Mouse (Mus musculus) hindbrain, postnatal 0 days (tissue): Measurements from ENCODE around the gene Prdx6. TPM values are rescaled to one million over a fixed set of nuclear protein-coding genes. Genes with fewer than 3 reads are reported as not detected.

Experiments
- ATAC-seq: fragments of 200-750 bp; cut with Nextera tagmentation; 2 replicates; pipeline ENCODE4 v1.8.0; 2017; ENCODE audit warnings: mild to moderate bottlenecking, moderate TSS enrichment, moderate library complexity
- DNase-seq: peaks from one replicate; pipeline ENCODE4 v3.0.0-alpha.2; 2015; ENCODE audit warnings: low spot score
- H3K27ac ChIP-seq: fragments of 300-500 bp; sonication (generic); 2 replicates; pipeline ENCODE4 v1.5.1; 2014; ENCODE audit warnings: mild to moderate bottlenecking
- H3K27me3 ChIP-seq: fragments of 300-500 bp; sonication (generic); 2 replicates; pipeline ENCODE4 v1.6.1; 2014; ENCODE audit warnings: low read length, mixed read lengths; ENCODE audit not compliant: insufficient read depth
- H3K36me3 ChIP-seq: fragments of 300-500 bp; sonication (generic); 2 replicates; pipeline ENCODE4 v1.6.1; 2014; ENCODE audit warnings: low read length, mixed read lengths; ENCODE audit not compliant: insufficient read depth
- H3K4me1 ChIP-seq: fragments of 300-500 bp; sonication (generic); 2 replicates; pipeline ENCODE4 v1.6.1; 2014; ENCODE audit warnings: antibody characterized with exemption, low read length, mixed read lengths; ENCODE audit not compliant: insufficient read depth
- H3K4me2 ChIP-seq: fragments of 300-500 bp; sonication (generic); 2 replicates; pipeline ENCODE4 v1.6.1; 2014; ENCODE audit warnings: low read depth, mild to moderate bottlenecking, low read length, moderate library complexity, mixed read lengths
- H3K4me3 ChIP-seq: fragments of 300-500 bp; sonication (generic); 2 replicates; pipeline ENCODE4 v1.5.1; 2014; ENCODE audit warnings: low read length
- H3K9ac ChIP-seq: fragments of 300-500 bp; sonication (generic); replicated peaks from 2 replicates; pipeline ENCODE4 v1.6.1; 2014; ENCODE audit warnings: mild to moderate bottlenecking, low read length, moderate library complexity, mixed read lengths
- H3K9me3 ChIP-seq: fragments of 300-500 bp; sonication (generic); 2 replicates; pipeline ENCODE4 v1.6.1; 2016; ENCODE audit warnings: low read length, mixed read lengths
- CTCF ChIP-seq: IDR thresholded peaks from 2 replicates; pipeline ENCODE4 v1.5.1; 2016; ENCODE audit warnings: antibody characterized with exemption, control low read depth, low read depth
- WGBS: fragments of 180-500 bp; shearing (Covaris S2); extraction: QIAGEN DNeasy Blood & Tissue Kit; methylation state at CpG from one replicate; pipeline ENCODE4 v1.1.7; 2014; 5-methylcytosine and 5-hydroxymethylcytosine counted together
- polyA plus RNA-seq: library from polyadenylated mRNA; unstranded; fragments of >200 nt; fragmentation: Nextera tagmentation; extraction: Ambion mirVana; gene quantifications from 2 replicates; pipeline ENCODE4 v1.2.1, GENCODE M21; 2015
- total RNA-seq: library from RNA; depleted of rRNA; stranded (reverse); fragments of >200 nt; gene quantifications from 2 replicates; pipeline ENCODE4 v1.2.3, GENCODE M21; 2014

Gene Prdx6
- total and polyA plus RNA-seq, 2 experiments from 2014 or later, result 129 to 223 TPM

DNA sequence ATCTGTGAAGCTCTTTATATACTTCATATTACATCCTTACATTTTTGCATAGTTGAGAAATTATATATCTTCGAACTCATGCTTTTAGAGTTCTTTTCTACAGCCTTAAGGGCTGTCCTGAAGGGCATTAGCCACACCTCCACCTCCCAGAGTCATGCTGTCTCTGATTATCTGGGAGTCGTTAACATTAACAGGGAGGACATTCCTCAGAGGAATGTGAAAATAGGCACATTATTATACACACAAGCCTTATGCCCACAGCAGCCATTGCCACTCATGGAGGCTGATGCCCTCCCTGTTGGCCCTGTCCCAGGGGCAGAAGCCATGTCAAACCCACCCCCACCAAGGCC is 20.4 kb upstream of the Prdx6 start:
- Histone ChIP-seq H3K27ac (no peak overlapping the region), H3K9ac (no peak overlapping the region), H3K9me3 (no peaks in the 10 kb centered on the region), H3K4me3 (no peak overlapping the region), H3K27me3 (no peaks in the 10 kb centered on the region), H3K4me1 (no peaks in the 10 kb centered on the region), H3K4me2 (no peak overlapping the region), H3K36me3 (no peaks in the 10 kb centered on the region)
- WGBS, result 64% methylated on average over 2 of the region's 2 CpGs
- no peak for TF ChIP-seq CTCF
- DNase-seq (no peak), ATAC-seq (no peak)

DNA sequence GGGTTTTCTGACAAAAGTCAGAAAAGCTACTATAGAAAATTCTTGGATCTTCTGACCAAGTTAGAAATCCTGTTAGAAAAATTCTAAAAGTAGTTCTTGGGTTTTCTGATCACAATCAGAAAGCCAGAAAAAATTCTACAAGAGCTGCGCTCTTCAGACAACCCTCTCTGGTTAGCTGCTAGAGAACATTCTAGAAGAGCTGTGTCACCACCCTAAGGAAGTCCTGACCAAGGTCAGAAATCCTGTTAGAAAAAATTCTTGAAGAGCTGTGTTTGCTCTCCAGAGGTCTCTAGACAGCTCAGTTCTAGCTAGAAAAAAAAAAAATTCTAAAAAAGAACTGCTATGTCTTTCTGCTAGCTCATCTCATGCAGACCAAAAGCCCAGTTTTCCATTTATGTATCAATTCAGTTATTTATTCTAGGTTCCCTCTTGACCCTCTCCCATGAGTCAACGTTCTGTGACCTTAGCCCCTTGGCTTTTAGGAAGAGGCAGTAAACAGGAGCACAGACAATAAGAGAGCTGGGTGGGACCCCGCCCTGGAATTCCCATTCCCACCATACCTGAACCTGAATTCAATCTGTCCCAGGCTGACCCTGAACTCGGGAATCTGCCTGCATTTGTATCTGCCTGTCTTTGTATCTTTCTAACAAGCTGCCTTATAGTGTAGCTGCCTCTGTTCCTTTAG is 19.9 kb upstream of the Prdx6 start:
- H3K27me3 ChIP-seq, result no peaks in the 10 kb centered on the region
- no peaks in the 10 kb centered on the region for H3K36me3 ChIP-seq
- no peaks in the 10 kb centered on the region for H3K9me3 ChIP-seq
- H3K4me3 ChIP-seq, result no peak overlapping the region
- no peaks in the 10 kb centered on the region for H3K4me1 ChIP-seq
- ATAC-seq, result no peak
- no peak overlapping the region for H3K9ac ChIP-seq
- no peak overlapping the region for H3K4me2 ChIP-seq
- H3K27ac ChIP-seq, result no peak overlapping the region
- no peak for TF ChIP-seq CTCF
- DNase-seq, result no peak
- WGBS, result 88% methylated on average over 4 of the region's 4 CpGs

DNA sequence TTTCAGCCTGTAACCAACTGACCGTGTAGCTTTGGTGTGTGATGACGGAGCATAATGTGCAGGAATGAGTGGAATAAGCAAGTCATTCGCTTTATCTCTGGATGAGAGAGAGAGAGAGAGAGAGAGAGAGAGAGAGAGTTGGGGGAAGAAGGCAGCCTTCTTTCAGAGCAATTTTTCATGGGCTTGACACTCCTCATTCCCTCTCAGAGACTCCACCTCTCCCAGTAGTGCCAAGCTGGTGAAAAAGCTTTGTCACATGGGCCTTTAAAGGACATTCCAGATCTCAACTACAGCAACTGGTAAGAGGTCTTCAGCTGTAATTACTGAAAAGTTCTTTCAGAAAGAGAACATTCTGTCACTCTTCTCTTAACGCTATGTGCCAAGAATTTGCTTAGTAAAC is 18.3 kb upstream of the Prdx6 start:
- H3K27me3 ChIP-seq, result no peaks in the 10 kb centered on the region
- H3K4me3 ChIP-seq, result no peak overlapping the region
- peak; percentile 52 for DNase-seq
- TF ChIP-seq CTCF, result no peak
- no peaks in the 10 kb centered on the region for H3K36me3 ChIP-seq
- no peak overlapping the region for H3K4me2 ChIP-seq
- no peaks in the 10 kb centered on the region for H3K4me1 ChIP-seq
- H3K9me3 ChIP-seq, result no peaks in the 10 kb centered on the region
- H3K27ac ChIP-seq, result 0 out of 2 replicates have a peak overlapping the region, but pooled peaks have one; percentile 17
- peak; percentile 89 for ATAC-seq
- no peak overlapping the region for H3K9ac ChIP-seq
- WGBS, result 58% methylated on average over 4 of the region's 4 CpGs

DNA sequence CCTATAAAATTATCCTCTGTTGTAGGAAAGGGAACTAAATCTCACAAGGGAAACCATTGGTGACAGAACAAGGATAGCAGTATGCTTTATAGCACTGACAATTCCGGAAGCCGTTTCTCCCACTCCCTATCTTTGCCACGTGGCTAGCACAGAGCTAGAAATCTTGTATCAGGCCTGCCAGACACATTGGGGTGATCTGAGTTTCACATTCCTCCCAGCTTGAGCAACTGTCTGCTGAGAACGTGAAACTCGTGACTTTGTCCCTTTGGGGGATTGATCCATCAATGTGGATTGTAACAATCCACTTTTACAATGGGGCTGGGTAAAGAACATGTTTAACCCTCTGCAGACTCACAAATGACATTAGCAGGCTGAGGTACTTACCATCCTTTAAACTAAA is 17.9 kb upstream of the Prdx6 start:
- H3K4me3 ChIP-seq, result no peak overlapping the region
- ATAC-seq, result no peak

DNA sequence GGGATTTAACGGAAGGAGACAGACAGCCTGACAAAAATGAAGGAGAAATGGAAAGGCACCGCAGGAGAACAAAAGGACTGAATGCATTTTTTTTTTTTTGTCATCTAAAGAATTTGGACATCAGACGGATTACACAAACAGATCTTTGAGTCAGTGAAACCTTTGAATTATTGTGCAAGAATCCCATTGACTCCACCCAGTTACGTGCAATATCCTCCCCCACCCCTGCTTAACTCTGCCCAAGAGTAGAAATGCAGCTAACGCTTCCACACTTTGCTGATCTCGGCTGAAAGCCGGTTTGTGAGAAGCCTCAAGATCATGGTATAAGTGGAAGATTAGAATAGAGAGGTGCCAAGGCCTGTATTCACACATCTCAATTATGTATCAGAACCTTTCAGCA is 17.1 kb upstream of the Prdx6 start:
- Histone ChIP-seq H3K27ac (no peak overlapping the region), H3K4me2 (no peak overlapping the region), H3K4me1 (no peaks in the 10 kb centered on the region), H3K9ac (no peak overlapping the region), H3K9me3 (no peaks in the 10 kb centered on the region), H3K36me3 (no peaks in the 10 kb centered on the region), H3K4me3 (no peak overlapping the region), H3K27me3 (no peaks in the 10 kb centered on the region)
- no peak for TF ChIP-seq CTCF
- DNase-seq (no peak), ATAC-seq (no peak)
- WGBS, result 56% methylated on average over 7 of the region's 7 CpGs

More for the DNA sequence above, 17.9 kb upstream of the Prdx6 start:
- TF ChIP-seq CTCF, result no peak
- Histone ChIP-seq H3K4me2 (no peak overlapping the region), H3K4me1 (no peaks in the 10 kb centered on the region), H3K36me3 (no peaks in the 10 kb centered on the region), H3K27me3 (no peaks in the 10 kb centered on the region), H3K9ac (no peak overlapping the region), H3K27ac (peak overlapping the region; percentile 17; the same call in 1 of the 2 replicates), H3K9me3 (no peaks in the 10 kb centered on the region)
- DNase-seq, result no peak
- WGBS, result 50% methylated on average over 5 of the region's 5 CpGs

DNA sequence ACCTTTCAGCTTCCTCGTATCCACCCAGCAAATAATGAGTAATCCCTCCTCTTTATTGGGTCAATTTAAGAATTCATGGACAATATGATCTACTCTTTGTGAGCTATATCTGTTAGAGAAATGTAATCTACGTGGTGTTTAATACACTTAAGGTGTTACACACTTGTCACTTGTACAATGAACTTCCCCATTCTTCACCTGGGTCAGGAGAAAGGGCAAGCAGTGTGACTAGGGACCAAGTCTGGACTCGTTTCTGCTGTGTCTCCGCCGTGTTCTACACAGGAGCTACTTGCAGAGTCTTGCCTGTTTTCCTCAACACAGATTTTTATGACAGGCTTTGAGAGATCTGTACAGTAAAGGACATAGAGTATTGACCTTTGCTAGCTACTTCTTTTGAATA is 13.9 kb upstream of the Prdx6 start:
- DNase-seq (no peak), ATAC-seq (no peak)
- H3K4me2 ChIP-seq, result no peak overlapping the region
- H3K9ac ChIP-seq, result no peak overlapping the region
- no peaks in the 10 kb centered on the region for H3K36me3 ChIP-seq
- WGBS, result 91% methylated on average over 5 of the region's 5 CpGs
- H3K27me3 ChIP-seq, result no peaks in the 10 kb centered on the region
- no peak overlapping the region for H3K27ac ChIP-seq
- no peaks in the 10 kb centered on the region for H3K9me3 ChIP-seq
- no peaks in the 10 kb centered on the region for H3K4me1 ChIP-seq
- H3K4me3 ChIP-seq, result no peak overlapping the region
- TF ChIP-seq CTCF, result no peak

DNA sequence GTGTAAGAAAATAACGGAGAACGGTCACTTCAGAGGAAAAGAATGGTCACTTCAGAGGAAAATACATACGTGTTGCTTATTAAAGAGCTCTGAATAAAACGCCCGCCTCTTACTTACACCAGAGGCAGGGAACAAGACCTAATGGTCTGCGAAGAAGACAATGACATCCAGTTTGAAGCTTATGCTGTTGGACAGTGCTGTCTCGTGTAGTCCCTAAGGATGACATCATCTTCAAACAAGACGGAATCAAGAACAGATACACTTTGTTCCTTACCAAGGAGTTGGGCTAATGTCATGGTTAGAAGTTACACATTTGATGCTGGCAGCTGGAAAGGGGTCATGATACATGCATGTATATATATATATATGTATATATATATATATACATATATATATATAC is 12.6 kb upstream of the Prdx6 start:
- H3K36me3 ChIP-seq, result no peaks in the 10 kb centered on the region
- no peaks in the 10 kb centered on the region for H3K9me3 ChIP-seq
- no peaks in the 10 kb centered on the region for H3K27me3 ChIP-seq
- H3K4me3 ChIP-seq, result no peak overlapping the region
- H3K4me1 ChIP-seq, result no peaks in the 10 kb centered on the region
- H3K27ac ChIP-seq, result no peak overlapping the region
- 87% methylated on average over 8 of the region's 8 CpGs for WGBS
- no peak for ATAC-seq
- no peak overlapping the region for H3K9ac ChIP-seq
- no peak for DNase-seq
- TF ChIP-seq CTCF, result no peak
- H3K4me2 ChIP-seq, result no peak overlapping the region
